Mouse (Mus musculus) heart, embryonic 11.5 days (tissue): ENCODE results near the gene Spa17. TPM values are rescaled to one million over a fixed set of nuclear protein-coding genes. Genes with fewer than 3 reads are reported as not detected.
A peak's percentile ranks its signal among the peaks of the same experiment; 100 is the strongest.

Source experiments
- ATAC-seq: fragments of 200-750 bp; cut with Nextera tagmentation; replicated peaks from 2 replicates; pipeline ENCODE4 v1.8.0; 2017; ENCODE audit warnings: moderate library complexity; ENCODE audit not compliant: insufficient number of reproducible peaks, low FRiP score, low TSS enrichment
- H3K27ac ChIP-seq: fragments of 300-500 bp; sonication (generic); 2 replicates; pipeline ENCODE4 v1.5.1; 2014; ENCODE audit warnings: mild to moderate bottlenecking, low read depth, low read length
- H3K27me3 ChIP-seq: fragments of 300-500 bp; sonication (generic); 2 replicates; pipeline ENCODE4 v1.6.1; 2014; ENCODE audit warnings: mild to moderate bottlenecking, low read length, mixed read lengths; ENCODE audit not compliant: control insufficient read depth, insufficient read depth
- H3K36me3 ChIP-seq: fragments of 300-500 bp; sonication (generic); 2 replicates; pipeline ENCODE4 v1.6.1; 2014; ENCODE audit warnings: mild to moderate bottlenecking, low read length, moderate library complexity, mixed read lengths; ENCODE audit not compliant: control insufficient read depth, insufficient read depth
- H3K4me1 ChIP-seq: fragments of 300-500 bp; sonication (generic); 2 replicates; pipeline ENCODE4 v1.6.1; 2014; ENCODE audit warnings: low read length; ENCODE audit not compliant: control insufficient read depth, insufficient read depth
- H3K4me2 ChIP-seq: fragments of 300-500 bp; sonication (generic); 2 replicates; pipeline ENCODE4 v1.6.1; 2014; ENCODE audit warnings: mild to moderate bottlenecking, moderate library complexity
- H3K4me3 ChIP-seq: fragments of 300-500 bp; sonication (generic); 2 replicates; pipeline ENCODE4 v1.5.1; 2014; ENCODE audit warnings: low read depth, low read length
- H3K9ac ChIP-seq: fragments of 300-500 bp; sonication (generic); 2 replicates; pipeline ENCODE4 v1.6.1; 2014; ENCODE audit warnings: mild to moderate bottlenecking, low read depth, low read length, moderate library complexity
- H3K9me3 ChIP-seq: fragments of 300-500 bp; sonication (generic); replicated peaks from 2 replicates; pipeline ENCODE4 v1.6.1; 2016; ENCODE audit warnings: low read length; ENCODE audit not compliant: control insufficient read depth
- WGBS: fragments of 180-500 bp; shearing (Covaris S2); extraction: QIAGEN DNeasy Blood & Tissue Kit; methylation state at CpG from one replicate; pipeline ENCODE4 v1.1.7; 2014; ENCODE audit not compliant: insufficient replicate concordance; 5-methylcytosine and 5-hydroxymethylcytosine counted together
- polyA plus RNA-seq: library from polyadenylated mRNA; unstranded; fragments of >200 nt; fragmentation: Nextera tagmentation; extraction: Ambion mirVana; gene quantifications from 2 replicates; pipeline ENCODE4 v1.2.1, GENCODE M21; 2014

Gene Spa17
- polyA plus RNA-seq, 1 experiment from 2014 or later = 10.0 TPM

- H3K9ac ChIP-seq = no peak overlapping the region
- H3K4me1 ChIP-seq = no peaks in the 10 kb centered on the region
- no peak overlapping the region for H3K4me3 ChIP-seq
- no peak overlapping the region for H3K4me2 ChIP-seq
- no peaks in the 10 kb centered on the region for H3K36me3 ChIP-seq
- no peaks in the 10 kb centered on the region for H3K27me3 ChIP-seq
- H3K27ac ChIP-seq = no peak overlapping the region
- WGBS = 81% methylated on average over 4 of the region's 4 CpGs
- H3K9me3 ChIP-seq = no peaks in the 10 kb centered on the region
- ATAC-seq = no peak
These were observed 23.1 kb downstream of the Spa17 start for GRCm38 (mm10) chr9:37590381-37590780.

GRCm38 (mm10) chr9:37586718-37587117 is 26.8 kb downstream of the Spa17 start:
- no peaks in the 10 kb centered on the region for H3K4me1 ChIP-seq
- ATAC-seq = no peak
- H3K9ac ChIP-seq = no peak overlapping the region
- no peaks in the 10 kb centered on the region for H3K36me3 ChIP-seq
- H3K9me3 ChIP-seq = no peaks in the 10 kb centered on the region
- H3K4me3 ChIP-seq = no peak overlapping the region
- H3K27ac ChIP-seq = no peak overlapping the region
- 67% methylated on average over 4 of the region's 4 CpGs for WGBS
- no peaks in the 10 kb centered on the region for H3K27me3 ChIP-seq
- H3K4me2 ChIP-seq = no peak overlapping the region

GRCm38 (mm10) chr9:37583594-37583993 is 29.9 kb downstream of the Spa17 start:
- H3K9ac ChIP-seq = no peak overlapping the region
- H3K4me2 ChIP-seq = no peak overlapping the region
- no peaks in the 10 kb centered on the region for H3K36me3 ChIP-seq
- 79% methylated on average over 5 of the region's 5 CpGs for WGBS
- no peaks in the 10 kb centered on the region for H3K9me3 ChIP-seq
- no peak for ATAC-seq
- no peaks in the 10 kb centered on the region for H3K4me1 ChIP-seq
- H3K4me3 ChIP-seq = no peak overlapping the region
- no peaks in the 10 kb centered on the region for H3K27me3 ChIP-seq
- H3K27ac ChIP-seq = no peak overlapping the region

- ATAC-seq = no peak
- H3K27ac ChIP-seq = no peak overlapping the region
- no peaks in the 10 kb centered on the region for H3K27me3 ChIP-seq
- peak overlapping the region; percentile 42 for H3K4me2 ChIP-seq
- no peak overlapping the region for H3K9ac ChIP-seq
- H3K9me3 ChIP-seq = no peaks in the 10 kb centered on the region
- no peaks in the 10 kb centered on the region for H3K36me3 ChIP-seq
- H3K4me3 ChIP-seq = no peak overlapping the region
- 28% methylated on average over 14 of the region's 14 CpGs for WGBS
- H3K4me1 ChIP-seq = peaks cover 13% of the 10 kb centered on the region
These were observed 37.0 kb downstream of the Spa17 start for GRCm38 (mm10) chr9:37576436-37576930.

- Histone ChIP-seq H3K27ac (0 out of 2 replicates have a peak overlapping the region, but pooled peaks have one; percentile 10), H3K36me3 (no peaks in the 10 kb centered on the region), H3K9ac (no peak overlapping the region), H3K9me3 (no peaks in the 10 kb centered on the region), H3K27me3 (no peaks in the 10 kb centered on the region; the same call in 1 of the 2 replicates), H3K4me3 (no peak overlapping the region), H3K4me1 (peaks cover 27% of the 10 kb centered on the region), H3K4me2 (peak overlapping the region; percentile 29)
- 13% methylated on average over 3 of the region's 3 CpGs for WGBS
- no peak for ATAC-seq
These were observed 41.2 kb downstream of the Spa17 start for GRCm38 (mm10) chr9:37572204-37572876.

- Histone ChIP-seq H3K4me2 (no peak overlapping the region), H3K4me3 (no peak overlapping the region), H3K27me3 (no peaks in the 10 kb centered on the region; the same call in 1 of the 2 replicates), H3K9me3 (no peaks in the 10 kb centered on the region), H3K4me1 (peaks cover 22% of the 10 kb centered on the region), H3K9ac (no peak overlapping the region), H3K27ac (no peak overlapping the region), H3K36me3 (no peaks in the 10 kb centered on the region)
- 57% methylated on average over 2 of the region's 2 CpGs for WGBS
- no peak for ATAC-seq
These were observed 44.2 kb downstream of the Spa17 start for GRCm38 (mm10) chr9:37569231-37569835.

GRCm38 (mm10) chr9:37568605-37569214 is 44.8 kb downstream of the Spa17 start:
- WGBS = 37% methylated on average over 4 of the region's 4 CpGs
- Histone ChIP-seq H3K27me3 (no peaks in the 10 kb centered on the region; the same call in 1 of the 2 replicates), H3K9me3 (no peaks in the 10 kb centered on the region), H3K4me2 (no peak overlapping the region), H3K36me3 (no peaks in the 10 kb centered on the region), H3K4me3 (no peak overlapping the region), H3K4me1 (peaks cover 22% of the 10 kb centered on the region), H3K9ac (no peak overlapping the region), H3K27ac (no peak overlapping the region)
- no peak for ATAC-seq

- no peak overlapping the region for H3K27ac ChIP-seq
- peak overlapping the region; percentile 48 for H3K4me2 ChIP-seq
- H3K9me3 ChIP-seq = no peaks in the 10 kb centered on the region
- no peaks in the 10 kb centered on the region for H3K36me3 ChIP-seq
- no peak overlapping the region for H3K4me3 ChIP-seq
- 25% methylated on average over 15 of the region's 15 CpGs for WGBS
- peak overlapping the region; percentile 43; the same call in 1 of the 2 replicates for H3K9ac ChIP-seq
- no peaks in the 10 kb centered on the region; the same call in 1 of the 2 replicates for H3K27me3 ChIP-seq
- peaks cover 22% of the 10 kb centered on the region for H3K4me1 ChIP-seq
- ATAC-seq = no peak
These were observed 45.5 kb downstream of the Spa17 start for GRCm38 (mm10) chr9:37567892-37568604.
